Mouse (Mus musculus) limb, embryonic 13.5 days (tissue): ENCODE measurements around the gene Gm6657. TPM values are rescaled to one million over a fixed set of nuclear protein-coding genes. Genes with fewer than 3 reads are reported as not detected.

Experiments used
- ATAC-seq: fragments of 200-750 bp; cut with Nextera tagmentation; 2 replicates; pipeline ENCODE4 v1.8.0; 2017; ENCODE audit warnings: low read depth, moderate number of reproducible peaks, moderate TSS enrichment; ENCODE audit not compliant: low FRiP score
- H3K27ac ChIP-seq: fragments of 300-500 bp; sonication (generic); 2 replicates; pipeline ENCODE4 v1.5.1; 2015; ENCODE audit warnings: inconsistent platforms, mild to moderate bottlenecking, moderate library complexity
- H3K27me3 ChIP-seq: fragments of 300-500 bp; sonication (generic); 2 replicates; pipeline ENCODE4 v1.6.1; 2015; ENCODE audit warnings: mild to moderate bottlenecking, inconsistent platforms
- H3K36me3 ChIP-seq: fragments of 300-500 bp; sonication (generic); 2 replicates; pipeline ENCODE4 v1.6.1; 2015; ENCODE audit warnings: inconsistent platforms, mild to moderate bottlenecking, moderate library complexity
- H3K4me1 ChIP-seq: fragments of 300-500 bp; sonication (generic); 2 replicates; pipeline ENCODE4 v1.6.1; 2015; ENCODE audit warnings: inconsistent platforms
- H3K4me2 ChIP-seq: fragments of 300-500 bp; sonication (generic); replicated peaks from 2 replicates; pipeline ENCODE4 v1.6.1; 2015; ENCODE audit warnings: inconsistent platforms, mild to moderate bottlenecking, moderate library complexity
- H3K4me3 ChIP-seq: fragments of 300-500 bp; sonication (generic); 2 replicates; pipeline ENCODE4 v1.5.1; 2015; ENCODE audit warnings: moderate library complexity, mild to moderate bottlenecking, inconsistent platforms
- H3K9ac ChIP-seq: fragments of 300-500 bp; sonication (generic); 2 replicates; pipeline ENCODE4 v1.6.1; 2015; ENCODE audit warnings: mild to moderate bottlenecking, inconsistent platforms
- H3K9me3 ChIP-seq: fragments of 300-500 bp; sonication (generic); 2 replicates; pipeline ENCODE4 v1.6.1; 2016; ENCODE audit warnings: inconsistent platforms
- WGBS: fragments of 180-500 bp; shearing (Covaris S2); methylation state at CpG from one replicate; pipeline ENCODE4 v1.1.7; 2015; 5-methylcytosine and 5-hydroxymethylcytosine counted together
- polyA plus RNA-seq: library from polyadenylated mRNA; unstranded; fragments of >200 nt; fragmentation: Nextera tagmentation; extraction: Ambion mirVana; gene quantifications from 2 replicates; pipeline ENCODE4 v1.2.1, GENCODE M21; 2015

Gm6657 gene
- not detected in 2 replicates for polyA plus RNA-seq

DNA sequence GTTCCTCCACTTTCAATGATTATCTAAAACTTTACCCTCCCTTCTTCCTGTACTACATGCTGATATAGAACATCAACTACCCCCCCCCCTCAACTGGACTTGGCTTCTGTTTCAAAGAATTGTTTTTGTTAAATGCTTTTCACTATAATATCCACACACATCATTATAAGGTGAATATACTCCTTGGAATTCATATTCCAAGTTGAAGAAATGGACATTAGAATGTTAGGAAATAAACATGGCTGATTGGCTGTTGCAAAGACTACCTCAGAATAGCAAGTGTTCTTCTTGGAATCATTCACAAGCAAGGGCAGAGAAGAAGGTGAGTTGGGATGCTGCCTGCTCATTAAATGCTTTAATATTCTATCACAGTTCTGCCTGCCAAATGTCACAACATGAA, at the start of gene Gm6657:
Gm6657 (plus strand) TSS at position 301 of the 400 bp plus-strand sequence.
- Histone ChIP-seq H3K36me3 (no peaks in the 10 kb centered on the region), H3K4me3 (no peak within 1 kb of the TSS), H3K4me2 (no peak within 1 kb of the TSS), H3K27me3 (no peaks in the 10 kb centered on the region), H3K4me1 (no peaks in the 10 kb centered on the region), H3K27ac (no peak within 1 kb of the TSS), H3K9ac (no peak within 1 kb of the TSS), H3K9me3 (peaks cover 3% of the 10 kb centered on the region; the same call in 1 of the 2 replicates)
- ATAC-seq = no peak

- Histone ChIP-seq H3K9ac (no peak overlapping the region), H3K9me3 (no peaks in the 10 kb centered on the region), H3K4me1 (no peaks in the 10 kb centered on the region), H3K27me3 (no peaks in the 10 kb centered on the region), H3K4me2 (no peak overlapping the region), H3K36me3 (no peaks in the 10 kb centered on the region), H3K4me3 (no peak overlapping the region), H3K27ac (no peak overlapping the region)
- ATAC-seq = no peak
- 42% methylated on average over 7 of the region's 7 CpGs for WGBS
These were observed 40.6 kb upstream of the Gm6657 start for GRCm38 (mm10) chr12:78153308-78154002.

DNA sequence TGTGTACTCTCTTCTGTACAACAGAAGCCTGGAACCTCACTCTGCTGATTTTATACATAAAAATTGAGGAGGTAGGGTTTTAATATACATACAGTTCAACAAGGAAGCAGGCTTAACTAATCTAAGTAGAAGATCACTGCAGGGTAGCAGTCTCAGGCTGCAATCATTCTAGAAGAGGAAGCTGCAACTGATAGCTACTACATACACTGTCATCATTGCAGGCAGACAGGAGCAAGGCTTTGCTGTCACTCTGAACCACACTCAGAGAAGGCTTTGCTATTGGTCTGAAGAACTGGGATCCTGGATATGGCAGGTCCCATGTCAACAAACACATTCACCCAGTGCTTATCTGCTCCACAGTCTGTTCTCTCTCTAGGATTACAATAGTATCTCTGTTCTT, 23.9 kb upstream of the Gm6657 start:
- ATAC-seq = no peak
- Histone ChIP-seq H3K9me3 (no peaks in the 10 kb centered on the region), H3K9ac (no peak overlapping the region), H3K36me3 (no peaks in the 10 kb centered on the region), H3K4me2 (no peak overlapping the region), H3K27me3 (no peaks in the 10 kb centered on the region), H3K27ac (no peak overlapping the region), H3K4me1 (no peaks in the 10 kb centered on the region), H3K4me3 (no peak overlapping the region)

DNA sequence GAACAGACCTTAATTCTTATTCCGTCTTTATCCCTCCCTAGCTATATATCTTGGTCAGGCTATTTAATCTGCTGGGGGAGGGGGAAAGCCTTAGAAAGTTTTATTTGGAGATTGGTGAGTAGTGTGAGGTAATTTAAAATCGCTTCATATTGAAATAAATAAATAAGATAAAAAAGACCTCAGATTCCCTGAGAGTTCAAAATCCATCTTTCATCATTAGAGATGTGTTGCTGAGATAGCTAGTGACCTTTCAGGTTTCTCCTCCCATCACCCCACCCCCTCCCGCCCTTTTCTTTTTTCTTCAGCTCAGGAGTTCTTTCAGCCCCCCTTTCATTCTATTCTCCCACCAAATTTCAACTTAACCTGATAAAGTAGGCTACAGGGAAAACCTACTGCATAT, 20.1 kb upstream of the Gm6657 start:
- Histone ChIP-seq H3K4me3 (no peak overlapping the region), H3K27ac (no peak overlapping the region), H3K27me3 (no peaks in the 10 kb centered on the region), H3K36me3 (no peaks in the 10 kb centered on the region), H3K9ac (no peak overlapping the region), H3K4me2 (no peak overlapping the region), H3K4me1 (no peaks in the 10 kb centered on the region; the same call in 1 of the 2 replicates), H3K9me3 (no peaks in the 10 kb centered on the region)
- 77% methylated on average over 3 of the region's 3 CpGs for WGBS
- ATAC-seq = no peak

GRCm38 (mm10) chr12:78174671-78175070, 19.4 kb upstream of the Gm6657 start:
- Histone ChIP-seq H3K4me3 (no peak overlapping the region), H3K4me1 (no peaks in the 10 kb centered on the region; the same call in 1 of the 2 replicates), H3K9me3 (no peaks in the 10 kb centered on the region), H3K9ac (no peak overlapping the region), H3K27ac (no peak overlapping the region), H3K36me3 (no peaks in the 10 kb centered on the region), H3K27me3 (no peaks in the 10 kb centered on the region), H3K4me2 (no peak overlapping the region)
- no peak for ATAC-seq
- 86% methylated on average over 4 of the region's 4 CpGs for WGBS

GRCm38 (mm10) chr12:78181452-78181851, 12.6 kb upstream of the Gm6657 start:
- Histone ChIP-seq H3K27ac (no peak overlapping the region), H3K36me3 (no peaks in the 10 kb centered on the region), H3K4me1 (no peaks in the 10 kb centered on the region; the same call in 1 of the 2 replicates), H3K27me3 (no peaks in the 10 kb centered on the region), H3K9ac (no peak overlapping the region), H3K9me3 (no peaks in the 10 kb centered on the region), H3K4me2 (no peak overlapping the region), H3K4me3 (no peak overlapping the region)
- ATAC-seq = no peak
- WGBS = 62% methylated on average over 2 of the region's 2 CpGs

DNA sequence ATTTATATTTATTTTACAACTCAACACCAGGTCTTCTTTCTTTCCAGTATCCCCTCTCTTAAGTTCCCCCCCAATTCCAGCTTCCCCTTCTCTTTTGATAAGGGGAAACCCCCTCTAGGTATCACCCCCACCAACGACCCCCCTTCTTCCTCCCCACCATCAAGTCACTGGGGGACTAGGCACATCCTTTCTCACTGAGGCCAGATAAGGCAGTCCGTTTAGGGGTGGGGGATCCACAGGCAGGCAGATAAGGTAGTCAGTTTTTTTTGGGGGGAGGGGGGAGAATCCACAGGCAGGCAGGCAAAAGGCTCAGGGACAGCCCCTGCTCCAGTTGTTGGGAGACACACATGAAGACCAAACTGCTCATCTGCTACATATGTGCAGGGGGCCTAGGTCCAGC, 1.3 kb downstream of the Gm6657 start:
- no peak overlapping the region for H3K27ac ChIP-seq
- no peaks in the 10 kb centered on the region for H3K27me3 ChIP-seq
- 72% methylated on average over 2 of the region's 2 CpGs for WGBS
- no peaks in the 10 kb centered on the region for H3K4me1 ChIP-seq
- H3K9ac ChIP-seq = no peak overlapping the region
- no peaks in the 10 kb centered on the region for H3K36me3 ChIP-seq
- no peak for ATAC-seq
- peaks cover 3% of the 10 kb centered on the region; the same call in 1 of the 2 replicates for H3K9me3 ChIP-seq
- H3K4me3 ChIP-seq = no peak overlapping the region
- H3K4me2 ChIP-seq = no peak overlapping the region

DNA sequence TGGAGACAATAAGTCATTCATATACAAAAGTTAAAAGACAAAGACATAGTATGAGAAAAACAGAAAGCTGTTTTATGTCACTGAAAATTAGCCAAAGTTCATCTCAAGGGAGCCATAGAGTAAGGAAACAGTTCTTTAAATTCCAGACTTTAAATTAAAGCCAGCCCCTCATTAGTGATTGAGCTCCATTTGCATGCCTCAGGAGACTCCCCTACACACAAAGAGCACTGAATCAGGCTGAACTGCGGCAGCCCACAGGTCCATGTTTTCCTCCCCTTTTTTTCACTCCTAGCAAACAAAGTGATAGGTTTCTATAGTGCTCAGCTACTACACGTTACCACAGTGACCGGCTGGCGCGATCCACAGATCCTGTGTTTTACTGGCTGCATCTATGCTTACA, 9.6 kb downstream of the Gm6657 start:
- Histone ChIP-seq H3K9me3 (no peaks in the 10 kb centered on the region), H3K9ac (no peak overlapping the region), H3K27me3 (no peaks in the 10 kb centered on the region), H3K36me3 (no peaks in the 10 kb centered on the region), H3K4me3 (no peak overlapping the region), H3K27ac (no peak overlapping the region), H3K4me2 (0 out of 2 replicates have a peak overlapping the region, but pooled peaks have one; percentile 9), H3K4me1 (peaks cover 9% of the 10 kb centered on the region; the same call in 1 of the 2 replicates)
- 25% methylated on average over 5 of the region's 5 CpGs for WGBS
- ATAC-seq = peak; percentile 83

GRCm38 (mm10) chr12:78205915-78206570, 12.0 kb downstream of the Gm6657 start:
- 11% methylated on average over 5 of the region's 5 CpGs for WGBS

DNA sequence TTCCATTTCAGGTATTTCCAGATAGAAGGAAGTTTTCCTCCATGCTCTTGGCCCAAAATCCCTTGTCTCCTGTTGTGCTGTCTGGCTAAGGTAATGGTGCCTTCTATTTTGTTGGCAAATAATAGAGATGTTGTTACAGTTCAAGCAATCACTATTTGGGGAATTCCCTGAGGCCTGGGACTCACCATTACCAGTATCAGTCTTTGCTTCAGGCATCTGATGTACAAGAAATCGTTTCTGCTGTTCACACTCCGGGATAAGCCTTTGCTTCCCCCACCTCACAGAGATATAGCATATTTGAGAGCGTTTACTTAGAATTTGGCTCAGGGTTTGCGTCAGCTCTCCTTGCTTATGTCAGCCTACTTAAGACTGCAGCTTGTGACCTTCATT, 12.5 kb downstream of the Gm6657 start:
- Histone ChIP-seq H3K27ac (no peak overlapping the region), H3K9me3 (no peaks in the 10 kb centered on the region), H3K9ac (no peak overlapping the region), H3K4me3 (no peak overlapping the region), H3K27me3 (no peaks in the 10 kb centered on the region), H3K4me2 (no peak overlapping the region), H3K36me3 (no peaks in the 10 kb centered on the region), H3K4me1 (peaks cover 9% of the 10 kb centered on the region; the same call in 1 of the 2 replicates)
- 76% methylated on average over 4 of the region's 4 CpGs for WGBS
- no peak for ATAC-seq

More at GRCm38 (mm10) chr12:78205915-78206570, 12.0 kb downstream of the Gm6657 start:
- H3K4me1 ChIP-seq = peaks cover 9% of the 10 kb centered on the region; the same call in 1 of the 2 replicates
- no peak overlapping the region for H3K4me3 ChIP-seq
- 0 out of 2 replicates have a peak, but pooled peaks have one; percentile 51 for ATAC-seq
- no peaks in the 10 kb centered on the region for H3K9me3 ChIP-seq
- H3K36me3 ChIP-seq = no peaks in the 10 kb centered on the region
- H3K27me3 ChIP-seq = no peaks in the 10 kb centered on the region
- no peak overlapping the region for H3K27ac ChIP-seq
- H3K9ac ChIP-seq = no peak overlapping the region
- no peak overlapping the region for H3K4me2 ChIP-seq

DNA sequence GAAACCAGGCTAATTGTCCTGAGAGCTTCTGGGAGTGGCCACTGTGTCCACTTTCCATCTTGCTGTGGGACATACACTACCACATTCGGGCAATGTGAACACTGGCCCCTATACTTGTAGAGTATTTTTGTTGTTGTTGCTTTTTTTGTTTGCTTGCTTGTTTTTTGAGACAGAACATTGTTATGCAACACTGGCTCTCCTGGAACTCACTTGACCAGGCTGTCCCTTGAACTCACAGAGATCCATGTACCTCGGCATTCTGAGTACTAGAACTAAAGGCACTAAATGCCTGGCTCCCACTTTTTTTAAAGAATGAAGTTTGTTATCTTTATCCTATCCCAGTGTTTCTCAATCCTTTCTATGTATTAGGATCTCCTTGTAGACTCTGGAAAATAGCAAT, 15.8 kb downstream of the Gm6657 start:
- Histone ChIP-seq H3K4me3 (no peak overlapping the region), H3K4me2 (no peak overlapping the region), H3K27me3 (no peaks in the 10 kb centered on the region), H3K4me1 (no peaks in the 10 kb centered on the region), H3K9ac (no peak overlapping the region), H3K27ac (no peak overlapping the region), H3K36me3 (no peaks in the 10 kb centered on the region), H3K9me3 (no peaks in the 10 kb centered on the region)
- WGBS = 84% methylated on average over 2 of the region's 2 CpGs
- no peak for ATAC-seq

DNA sequence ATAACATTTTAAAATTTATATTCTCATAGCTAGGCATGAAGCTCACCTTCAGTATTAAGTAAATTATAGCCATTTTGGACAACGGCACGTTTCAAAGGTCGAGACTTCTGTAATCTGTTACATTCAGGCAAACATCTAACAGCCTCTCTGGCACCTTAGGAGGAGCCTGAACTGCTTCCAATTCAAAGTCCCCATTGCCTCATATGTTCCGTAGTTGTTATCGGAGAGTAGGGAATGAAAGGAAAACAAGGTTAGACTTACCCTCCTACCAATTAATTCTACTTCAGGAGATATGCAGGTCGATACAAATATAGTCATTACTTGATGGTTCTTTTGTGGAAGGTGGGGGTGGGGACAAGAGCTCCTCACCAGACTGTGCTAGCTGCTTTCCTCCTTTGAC, 21.4 kb downstream of the Gm6657 start:
- Histone ChIP-seq H3K9me3 (no peaks in the 10 kb centered on the region), H3K27ac (no peak overlapping the region), H3K9ac (no peak overlapping the region), H3K4me2 (no peak overlapping the region), H3K4me1 (no peaks in the 10 kb centered on the region), H3K4me3 (no peak overlapping the region), H3K27me3 (no peaks in the 10 kb centered on the region), H3K36me3 (no peaks in the 10 kb centered on the region)
- no peak for ATAC-seq
- 71% methylated on average over 6 of the region's 6 CpGs for WGBS
